Mouse (Mus musculus) embryonic facial prominence, embryonic 10.5 days (tissue): ENCODE measurements around the gene Thsd4. TPM values are rescaled to one million over a fixed set of nuclear protein-coding genes. Genes with fewer than 3 reads are reported as not detected.

ENCODE experiments used
- DNase-seq: peaks from one replicate; pipeline ENCODE4 v3.0.0-alpha.2; 2017; ENCODE audit warnings: low spot score
- H3K27ac ChIP-seq: fragments of 300-500 bp; sonication (generic); replicated peaks from 2 replicates; pipeline ENCODE4 v1.5.1; 2016; ENCODE audit warnings: mild to moderate bottlenecking
- H3K27me3 ChIP-seq: fragments of 300-500 bp; sonication (generic); replicated peaks from 2 replicates; pipeline ENCODE4 v1.6.1; 2016; ENCODE audit warnings: low read depth, mild to moderate bottlenecking; ENCODE audit not compliant: poor library complexity, severe bottlenecking
- H3K36me3 ChIP-seq: fragments of 300-500 bp; sonication (generic); replicated peaks from 2 replicates; pipeline ENCODE4 v1.6.1; 2016; ENCODE audit warnings: mild to moderate bottlenecking, moderate library complexity
- H3K4me1 ChIP-seq: fragments of 300-500 bp; sonication (generic); 2 replicates; pipeline ENCODE4 v1.6.1; 2016
- H3K4me3 ChIP-seq: fragments of 300-500 bp; sonication (generic); 2 replicates; pipeline ENCODE4 v1.5.1; 2016; ENCODE audit warnings: mild to moderate bottlenecking, moderate library complexity
- H3K9me3 ChIP-seq: fragments of 300-500 bp; sonication (generic); 2 replicates; pipeline ENCODE4 v1.6.1; 2016; ENCODE audit warnings: mild to moderate bottlenecking
- WGBS: fragments of 180-500 bp; shearing (Covaris S2); methylation state at CpG from one replicate; pipeline ENCODE4 v1.1.7; 2016; 5-methylcytosine and 5-hydroxymethylcytosine counted together
- polyA plus RNA-seq: library from polyadenylated mRNA; unstranded; fragments of >200 nt; fragmentation: Nextera tagmentation; extraction: Ambion mirVana; gene quantifications from 2 replicates; pipeline ENCODE4 v1.2.1, GENCODE M21; 2016

The Thsd4 gene
- polyA plus RNA-seq, 1 experiment from 2014 or later = 5.7 TPM

- no peak for DNase-seq
- H3K27me3 ChIP-seq = no peaks in the 10 kb centered on the region
- H3K36me3 ChIP-seq = no peaks in the 10 kb centered on the region
- H3K4me1 ChIP-seq = peaks cover 8% of the 10 kb centered on the region
- WGBS = 88% methylated on average over 12 of the region's 12 CpGs
- H3K9me3 ChIP-seq = no peaks in the 10 kb centered on the region
- no peak overlapping the region for H3K4me3 ChIP-seq
- H3K27ac ChIP-seq = no peak overlapping the region
These were observed 8.5 kb upstream of the Thsd4 start for GRCm38 (mm10) chr9:60530310-60530709.

GRCm38 (mm10) chr9:60529348-60530243 lies 7.8 kb upstream of the Thsd4 start:
- H3K27me3 ChIP-seq = no peaks in the 10 kb centered on the region
- H3K27ac ChIP-seq = no peak overlapping the region
- H3K4me1 ChIP-seq = peaks cover 12% of the 10 kb centered on the region
- H3K36me3 ChIP-seq = no peaks in the 10 kb centered on the region
- 82% methylated on average over 10 of the region's 10 CpGs for WGBS
- DNase-seq = no peak
- no peaks in the 10 kb centered on the region for H3K9me3 ChIP-seq
- H3K4me3 ChIP-seq = no peak overlapping the region

- H3K27ac ChIP-seq = no peak overlapping the region
- no peak overlapping the region for H3K4me3 ChIP-seq
- DNase-seq = no peak
- no peaks in the 10 kb centered on the region for H3K36me3 ChIP-seq
- WGBS = 84% methylated on average over 3 of the region's 3 CpGs
- no peaks in the 10 kb centered on the region for H3K9me3 ChIP-seq
- H3K4me1 ChIP-seq = peaks cover 12% of the 10 kb centered on the region
- no peaks in the 10 kb centered on the region for H3K27me3 ChIP-seq
These were observed 6.4 kb upstream of the Thsd4 start for GRCm38 (mm10) chr9:60528269-60528668.

- no peak overlapping the region for H3K27ac ChIP-seq
- DNase-seq = no peak
- no peaks in the 10 kb centered on the region for H3K36me3 ChIP-seq
- H3K27me3 ChIP-seq = peaks cover 4% of the 10 kb centered on the region
- WGBS = 89% methylated on average over 2 of the region's 2 CpGs
- H3K4me1 ChIP-seq = peaks cover 13% of the 10 kb centered on the region
- no peak overlapping the region for H3K4me3 ChIP-seq
- no peaks in the 10 kb centered on the region for H3K9me3 ChIP-seq
These were observed 6.0 kb upstream of the Thsd4 start for GRCm38 (mm10) chr9:60527836-60528235.

- no peak for DNase-seq
- Histone ChIP-seq H3K9me3 (no peaks in the 10 kb centered on the region), H3K4me3 (no peak overlapping the region), H3K4me1 (peaks cover 21% of the 10 kb centered on the region), H3K27ac (no peak overlapping the region), H3K27me3 (peaks cover 12% of the 10 kb centered on the region), H3K36me3 (no peaks in the 10 kb centered on the region)
- 71% methylated on average over 5 of the region's 5 CpGs for WGBS
These were observed 5.2 kb upstream of the Thsd4 start for GRCm38 (mm10) chr9:60527051-60527450.

- no peaks in the 10 kb centered on the region for H3K9me3 ChIP-seq
- H3K27me3 ChIP-seq = peaks cover 20% of the 10 kb centered on the region
- DNase-seq = no peak
- no peak overlapping the region for H3K27ac ChIP-seq
- no peaks in the 10 kb centered on the region for H3K36me3 ChIP-seq
- peaks cover 30% of the 10 kb centered on the region for H3K4me1 ChIP-seq
- 61% methylated on average over 5 of the region's 5 CpGs for WGBS
- no peak overlapping the region for H3K4me3 ChIP-seq
These were observed 4.3 kb upstream of the Thsd4 start for GRCm38 (mm10) chr9:60526195-60526594.

GRCm38 (mm10) chr9:60521143-60521542 lies 703 bp downstream of the Thsd4 start:
- 0 out of 2 replicates have a peak overlapping the region, but pooled peaks have one; percentile 83 for H3K27ac ChIP-seq
- peak overlapping the region; percentile 69 for H3K4me3 ChIP-seq
- peaks cover 71% of the 10 kb centered on the region for H3K4me1 ChIP-seq
- WGBS = 29% methylated on average over 5 of the region's 5 CpGs
- no peaks in the 10 kb centered on the region for H3K36me3 ChIP-seq
- peaks cover 61% of the 10 kb centered on the region for H3K27me3 ChIP-seq
- no peaks in the 10 kb centered on the region for H3K9me3 ChIP-seq
- DNase-seq = no peak

GRCm38 (mm10) chr9:60519601-60520000 lies 2.2 kb downstream of the Thsd4 start:
- WGBS = 24% methylated on average over 3 of the region's 3 CpGs
- H3K4me3 ChIP-seq = no peak overlapping the region

GRCm38 (mm10) chr9:60518216-60518615 lies 3.6 kb downstream of the Thsd4 start:
- Histone ChIP-seq H3K27me3 (peaks cover 70% of the 10 kb centered on the region), H3K4me1 (peaks cover 70% of the 10 kb centered on the region), H3K27ac (no peak overlapping the region), H3K4me3 (no peak overlapping the region), H3K9me3 (no peaks in the 10 kb centered on the region), H3K36me3 (no peaks in the 10 kb centered on the region)
- DNase-seq = peak; percentile 27
- WGBS = 25% methylated on average over 3 of the region's 3 CpGs

More at GRCm38 (mm10) chr9:60519601-60520000, 2.2 kb downstream of the Thsd4 start:
- no peak for DNase-seq
- no peak overlapping the region for H3K27ac ChIP-seq
- peaks cover 68% of the 10 kb centered on the region for H3K27me3 ChIP-seq
- no peaks in the 10 kb centered on the region for H3K9me3 ChIP-seq
- peaks cover 63% of the 10 kb centered on the region for H3K4me1 ChIP-seq
- no peaks in the 10 kb centered on the region for H3K36me3 ChIP-seq

- no peaks in the 10 kb centered on the region for H3K9me3 ChIP-seq
- WGBS = 11% methylated on average over 4 of the region's 4 CpGs
- peak; percentile 30 for DNase-seq
- H3K36me3 ChIP-seq = no peaks in the 10 kb centered on the region
- no peak overlapping the region for H3K27ac ChIP-seq
- H3K27me3 ChIP-seq = peaks cover 60% of the 10 kb centered on the region
- peaks cover 65% of the 10 kb centered on the region for H3K4me1 ChIP-seq
- no peak overlapping the region for H3K4me3 ChIP-seq
These were observed 4.7 kb downstream of the Thsd4 start for GRCm38 (mm10) chr9:60517148-60517547.

- H3K27me3 ChIP-seq = peaks cover 52% of the 10 kb centered on the region
These were observed 5.5 kb downstream of the Thsd4 start for GRCm38 (mm10) chr9:60516379-60516778.

GRCm38 (mm10) chr9:60513329-60513788 lies 8.5 kb downstream of the Thsd4 start:
- H3K27ac ChIP-seq = no peak overlapping the region
- H3K4me1 ChIP-seq = peaks cover 45% of the 10 kb centered on the region

More at GRCm38 (mm10) chr9:60516379-60516778, 5.5 kb downstream of the Thsd4 start:
- H3K9me3 ChIP-seq = no peaks in the 10 kb centered on the region
- no peak overlapping the region for H3K27ac ChIP-seq
- H3K4me1 ChIP-seq = peaks cover 57% of the 10 kb centered on the region
- no peak for DNase-seq
- no peak overlapping the region for H3K4me3 ChIP-seq
- WGBS = 80% methylated on average over 4 of the region's 4 CpGs
- H3K36me3 ChIP-seq = no peaks in the 10 kb centered on the region

GRCm38 (mm10) chr9:60510876-60511275 lies 11.0 kb downstream of the Thsd4 start:
- H3K27me3 ChIP-seq = peaks cover 30% of the 10 kb centered on the region
- H3K4me3 ChIP-seq = no peak overlapping the region
- peak overlapping the region; percentile 30; the same call in 1 of the 2 replicates for H3K27ac ChIP-seq
- no peaks in the 10 kb centered on the region for H3K9me3 ChIP-seq
- 45% methylated on average over 6 of the region's 6 CpGs for WGBS
- no peak for DNase-seq
- no peaks in the 10 kb centered on the region for H3K36me3 ChIP-seq
- peaks cover 40% of the 10 kb centered on the region for H3K4me1 ChIP-seq

More at GRCm38 (mm10) chr9:60513329-60513788, 8.5 kb downstream of the Thsd4 start:
- Histone ChIP-seq H3K9me3 (no peaks in the 10 kb centered on the region), H3K36me3 (no peaks in the 10 kb centered on the region), H3K27me3 (peaks cover 36% of the 10 kb centered on the region), H3K4me3 (no peak overlapping the region)
- 38% methylated on average over 11 of the region's 11 CpGs for WGBS
- DNase-seq = no peak
